Mouse (Mus musculus) spleen, postnatal 10 days (tissue): ENCODE data around the gene Ppp1r9a.
"Not testable (repeated sequence)": the region's sequence is repeated elsewhere in the genome, so short reads cannot be mapped to it uniquely, and the experiment has no call there.

Experiments
- DNase-seq, 2 experiments: peaks; one replicate each; pipeline ENCODE4 v3.0.0; 2021 to 2022; ENCODE audit warnings: low spot score in 2 of 2

Ppp1r9a gene

GRCm38 (mm10) chr6:4902674-4903324 lies at the start of gene Ppp1r9a:
Gene Ppp1r9a, plus strand, starts transcription at chr6:4902917.
- peak; percentile 7 to 16 for DNase-seq

GRCm38 (mm10) chr6:4855236-4855635 lies 47.5 kb upstream of the Ppp1r9a start:
- DNase-seq, result no peak

GRCm38 (mm10) chr6:4856919-4857318 lies 45.8 kb upstream of the Ppp1r9a start:
- no peak for DNase-seq

GRCm38 (mm10) chr6:4884316-4884715 lies 18.4 kb upstream of the Ppp1r9a start:
- DNase-seq, result no peak

GRCm38 (mm10) chr6:4889544-4889943 lies 13.2 kb upstream of the Ppp1r9a start:
- no peak for DNase-seq

GRCm38 (mm10) chr6:4892417-4892816 lies 10.3 kb upstream of the Ppp1r9a start:
- no peak for DNase-seq

- not testable (repeated sequence) for DNase-seq
Observed at GRCm38 (mm10) chr6:4893312-4893711, 9.4 kb upstream of the Ppp1r9a start.

- no peak for DNase-seq
Observed at GRCm38 (mm10) chr6:4899906-4900305, 2.8 kb upstream of the Ppp1r9a start.

GRCm38 (mm10) chr6:4903325-4904054 lies 773 bp downstream of the Ppp1r9a start:
- DNase-seq, result peak; percentile 15 to 26

- DNase-seq, result no peak
Observed at GRCm38 (mm10) chr6:4904055-4904450, 1.3 kb downstream of the Ppp1r9a start.

- DNase-seq, result no peak
Observed at GRCm38 (mm10) chr6:4910042-4910634, 7.4 kb downstream of the Ppp1r9a start.

GRCm38 (mm10) chr6:4918470-4918869 lies 15.8 kb downstream of the Ppp1r9a start:
- DNase-seq, result no peak

- DNase-seq, result not testable (repeated sequence)
Observed at GRCm38 (mm10) chr6:4923791-4924190, 21.1 kb downstream of the Ppp1r9a start.

GRCm38 (mm10) chr6:4925966-4926687 lies 23.4 kb downstream of the Ppp1r9a start:
- DNase-seq, result no peak

GRCm38 (mm10) chr6:4930321-4930720 lies 27.6 kb downstream of the Ppp1r9a start:
- no peak for DNase-seq

GRCm38 (mm10) chr6:4938901-4939300 lies 36.2 kb downstream of the Ppp1r9a start:
- DNase-seq, result no peak

- no peak for DNase-seq
Observed at GRCm38 (mm10) chr6:4940086-4940485, 37.4 kb downstream of the Ppp1r9a start.

- no peak for DNase-seq
Observed at GRCm38 (mm10) chr6:4940639-4941038, 37.9 kb downstream of the Ppp1r9a start.

GRCm38 (mm10) chr6:4943821-4944220 lies 41.1 kb downstream of the Ppp1r9a start:
- no peak for DNase-seq

GRCm38 (mm10) chr6:4948056-4948455 lies 45.3 kb downstream of the Ppp1r9a start:
- DNase-seq, result no peak

GRCm38 (mm10) chr6:4949701-4950100 lies 47.0 kb downstream of the Ppp1r9a start:
- no peak for DNase-seq

GRCm38 (mm10) chr6:4953028-4953719 lies 50.5 kb downstream of the Ppp1r9a start:
- no peak for DNase-seq
